Mouse (Mus musculus): ENCODE measurements around the gene Phykpl.

- TF ChIP-seq CTCF (conservative IDR thresholded peaks at IDR 0.05; ENCODE audit: low read length), result peak; percentile 67
- no peak for TF ChIP-seq POU5F1 (IDR thresholded peaks at IDR 0.05; ENCODE audit: borderline replicate concordance, low read length)
Observed at GRCm38 (mm10) chr11:51565951-51566350, 18.6 kb upstream of the Phykpl start.
